Mouse (Mus musculus): ENCODE data around the gene Trpm6. TPM values are rescaled to one million over a fixed set of nuclear protein-coding genes. Genes with fewer than 3 reads are reported as not detected.

Trpm6 gene
- polyA plus RNA-seq, 1 experiment from 2014 or later, result 0.12 TPM

GRCm38 (mm10) chr19:18815170-18815569 is 65.4 kb downstream of the Trpm6 start:
- Histone ChIP-seq H3K4me1 (ENCODE audit: control insufficient read depth, insufficient read depth, low read length) (no peaks in the 10 kb centered on the region), H3K36me3 (ENCODE audit: control insufficient read depth, insufficient read depth, low read length) (no peaks in the 10 kb centered on the region), H3K9me3 (replicated peaks; ENCODE audit: control insufficient read depth, low read length) (no peaks in the 10 kb centered on the region), H3K27me3 (ENCODE audit: control insufficient read depth, insufficient read depth, low read length) (no peaks in the 10 kb centered on the region), H3K4me2 (ENCODE audit: low read depth, low read length) (no peak overlapping the region), H3K27ac (ENCODE audit: low read length) (no peak overlapping the region), H3K4me3 (replicated peaks; ENCODE audit: low read length) (no peak overlapping the region), H3K9ac (ENCODE audit: low read length) (no peak overlapping the region)
- WGBS, result 65% methylated on average over 13 of the region's 13 CpGs
- no peak for ATAC-seq (ENCODE audit: insufficient read depth, low FRiP score)

- no peak overlapping the region for H3K27ac ChIP-seq (ENCODE audit: low read length)
- no peak for ATAC-seq (ENCODE audit: insufficient read depth, low FRiP score)
- WGBS, result 82% methylated on average over 2 of the region's 2 CpGs
These were observed 67.6 kb downstream of the Trpm6 start for GRCm38 (mm10) chr19:18817425-18817824.

GRCm38 (mm10) chr19:18828601-18829000 is 78.8 kb downstream of the Trpm6 start:
- no peaks in the 10 kb centered on the region for H3K27me3 ChIP-seq (ENCODE audit: control insufficient read depth, insufficient read depth, low read length)
- no peaks in the 10 kb centered on the region for H3K36me3 ChIP-seq (ENCODE audit: control insufficient read depth, insufficient read depth, low read length)
- H3K4me1 ChIP-seq (ENCODE audit: control insufficient read depth, insufficient read depth, low read length), result no peaks in the 10 kb centered on the region
- no peak for ATAC-seq (ENCODE audit: insufficient read depth, low FRiP score)
- WGBS, result 82% methylated on average over 2 of the region's 2 CpGs
- no peaks in the 10 kb centered on the region for H3K9me3 ChIP-seq (replicated peaks; ENCODE audit: control insufficient read depth, low read length)
- no peak overlapping the region for H3K27ac ChIP-seq (ENCODE audit: low read length)
- no peak overlapping the region for H3K9ac ChIP-seq (ENCODE audit: low read length)
- no peak overlapping the region for H3K4me3 ChIP-seq (replicated peaks; ENCODE audit: low read length)
- H3K4me2 ChIP-seq (ENCODE audit: low read depth, low read length), result no peak overlapping the region

More at GRCm38 (mm10) chr19:18817425-18817824, 67.6 kb downstream of the Trpm6 start:
- no peak overlapping the region for H3K4me3 ChIP-seq (replicated peaks; ENCODE audit: low read length)
- no peaks in the 10 kb centered on the region for H3K27me3 ChIP-seq (ENCODE audit: control insufficient read depth, insufficient read depth, low read length)
- H3K9me3 ChIP-seq (replicated peaks; ENCODE audit: control insufficient read depth, low read length), result no peaks in the 10 kb centered on the region
- H3K4me1 ChIP-seq (ENCODE audit: control insufficient read depth, insufficient read depth, low read length), result no peaks in the 10 kb centered on the region
- H3K9ac ChIP-seq (ENCODE audit: low read length), result no peak overlapping the region
- no peaks in the 10 kb centered on the region for H3K36me3 ChIP-seq (ENCODE audit: control insufficient read depth, insufficient read depth, low read length)
- no peak overlapping the region for H3K4me2 ChIP-seq (ENCODE audit: low read depth, low read length)

- no peaks in the 10 kb centered on the region for H3K36me3 ChIP-seq (ENCODE audit: control insufficient read depth, insufficient read depth, low read length)
- H3K27ac ChIP-seq (ENCODE audit: low read length), result no peak overlapping the region
- H3K9ac ChIP-seq (ENCODE audit: low read length), result no peak overlapping the region
- H3K4me2 ChIP-seq (ENCODE audit: low read depth, low read length), result no peak overlapping the region
- H3K9me3 ChIP-seq (replicated peaks; ENCODE audit: control insufficient read depth, low read length), result no peaks in the 10 kb centered on the region
- H3K27me3 ChIP-seq (ENCODE audit: control insufficient read depth, insufficient read depth, low read length), result no peaks in the 10 kb centered on the region
- no peak for ATAC-seq (ENCODE audit: insufficient read depth, low FRiP score)
- 74% methylated on average over 3 of the region's 3 CpGs for WGBS
- no peak overlapping the region for H3K4me3 ChIP-seq (replicated peaks; ENCODE audit: low read length)
- no peaks in the 10 kb centered on the region for H3K4me1 ChIP-seq (ENCODE audit: control insufficient read depth, insufficient read depth, low read length)
These were observed 81.4 kb downstream of the Trpm6 start for GRCm38 (mm10) chr19:18831196-18831595.

- no peak overlapping the region for H3K4me2 ChIP-seq (ENCODE audit: low read depth, low read length)
- no peaks in the 10 kb centered on the region for H3K4me1 ChIP-seq (ENCODE audit: control insufficient read depth, insufficient read depth, low read length)
- H3K9me3 ChIP-seq (replicated peaks; ENCODE audit: control insufficient read depth, low read length), result no peaks in the 10 kb centered on the region
- no peak for ATAC-seq (ENCODE audit: insufficient read depth, low FRiP score)
- no peak overlapping the region for H3K9ac ChIP-seq (ENCODE audit: low read length)
- 10% methylated on average over 6 of the region's 6 CpGs for WGBS
- H3K27me3 ChIP-seq (ENCODE audit: control insufficient read depth, insufficient read depth, low read length), result no peaks in the 10 kb centered on the region
- no peak overlapping the region for H3K27ac ChIP-seq (ENCODE audit: low read length)
- H3K36me3 ChIP-seq (ENCODE audit: control insufficient read depth, insufficient read depth, low read length), result no peaks in the 10 kb centered on the region
- no peak overlapping the region for H3K4me3 ChIP-seq (replicated peaks; ENCODE audit: low read length)
These were observed 85.2 kb downstream of the Trpm6 start for GRCm38 (mm10) chr19:18834971-18835370.

GRCm38 (mm10) chr19:18841789-18842562 is 92.2 kb downstream of the Trpm6 start:
- Histone ChIP-seq H3K27me3 (ENCODE audit: control insufficient read depth, insufficient read depth, low read length) (no peaks in the 10 kb centered on the region), H3K27ac (ENCODE audit: low read length) (no peak overlapping the region), H3K36me3 (ENCODE audit: control insufficient read depth, insufficient read depth, low read length) (no peaks in the 10 kb centered on the region), H3K9me3 (replicated peaks; ENCODE audit: control insufficient read depth, low read length) (no peaks in the 10 kb centered on the region), H3K4me2 (ENCODE audit: low read depth, low read length) (no peak overlapping the region), H3K9ac (ENCODE audit: low read length) (no peak overlapping the region), H3K4me1 (ENCODE audit: control insufficient read depth, insufficient read depth, low read length) (no peaks in the 10 kb centered on the region), H3K4me3 (replicated peaks; ENCODE audit: low read length) (no peak overlapping the region)
- 62% methylated on average over 19 of the region's 19 CpGs for WGBS
- no peak for ATAC-seq (ENCODE audit: insufficient read depth, low FRiP score)

GRCm38 (mm10) chr19:18842626-18843025 is 92.8 kb downstream of the Trpm6 start:
- H3K4me2 ChIP-seq (ENCODE audit: low read depth, low read length), result no peak overlapping the region
- H3K9ac ChIP-seq (ENCODE audit: low read length), result no peak overlapping the region
- H3K27ac ChIP-seq (ENCODE audit: low read length), result no peak overlapping the region
- H3K9me3 ChIP-seq (replicated peaks; ENCODE audit: control insufficient read depth, low read length), result no peaks in the 10 kb centered on the region
- H3K4me3 ChIP-seq (replicated peaks; ENCODE audit: low read length), result no peak overlapping the region
- H3K27me3 ChIP-seq (ENCODE audit: control insufficient read depth, insufficient read depth, low read length), result no peaks in the 10 kb centered on the region
- WGBS, result 78% methylated on average over 11 of the region's 11 CpGs
- H3K4me1 ChIP-seq (ENCODE audit: control insufficient read depth, insufficient read depth, low read length), result no peaks in the 10 kb centered on the region
- H3K36me3 ChIP-seq (ENCODE audit: control insufficient read depth, insufficient read depth, low read length), result no peaks in the 10 kb centered on the region
- ATAC-seq (ENCODE audit: insufficient read depth, low FRiP score), result no peak

- WGBS, result 63% methylated on average over 4 of the region's 4 CpGs
- ATAC-seq (ENCODE audit: insufficient read depth, low FRiP score), result peak; percentile 62; the same call in 1 of the 2 replicates
- no peaks in the 10 kb centered on the region for H3K27me3 ChIP-seq (ENCODE audit: control insufficient read depth, insufficient read depth, low read length)
- no peak overlapping the region for H3K9ac ChIP-seq (ENCODE audit: low read length)
- H3K4me2 ChIP-seq (ENCODE audit: low read depth, low read length), result no peak overlapping the region
- H3K4me3 ChIP-seq (replicated peaks; ENCODE audit: low read length), result no peak overlapping the region
- peak overlapping the region; percentile 16; the same call in 1 of the 2 replicates for H3K27ac ChIP-seq (ENCODE audit: low read length)
- H3K9me3 ChIP-seq (replicated peaks; ENCODE audit: control insufficient read depth, low read length), result no peaks in the 10 kb centered on the region
- no peaks in the 10 kb centered on the region for H3K36me3 ChIP-seq (ENCODE audit: control insufficient read depth, insufficient read depth, low read length)
- no peaks in the 10 kb centered on the region for H3K4me1 ChIP-seq (ENCODE audit: control insufficient read depth, insufficient read depth, low read length)
These were observed 96.6 kb downstream of the Trpm6 start for GRCm38 (mm10) chr19:18846336-18846735.

- no peaks in the 10 kb centered on the region for H3K4me1 ChIP-seq (ENCODE audit: control insufficient read depth, insufficient read depth, low read length)
- no peak overlapping the region for H3K4me3 ChIP-seq (replicated peaks; ENCODE audit: low read length)
- no peak overlapping the region for H3K27ac ChIP-seq (ENCODE audit: low read length)
- H3K27me3 ChIP-seq (ENCODE audit: control insufficient read depth, insufficient read depth, low read length), result no peaks in the 10 kb centered on the region
- H3K36me3 ChIP-seq (ENCODE audit: control insufficient read depth, insufficient read depth, low read length), result no peaks in the 10 kb centered on the region
- WGBS, result 52% methylated on average over 4 of the region's 4 CpGs
- ATAC-seq (ENCODE audit: insufficient read depth, low FRiP score), result no peak
- no peak overlapping the region for H3K4me2 ChIP-seq (ENCODE audit: low read depth, low read length)
- H3K9me3 ChIP-seq (replicated peaks; ENCODE audit: control insufficient read depth, low read length), result no peaks in the 10 kb centered on the region
- H3K9ac ChIP-seq (ENCODE audit: low read length), result no peak overlapping the region
These were observed 118.5 kb downstream of the Trpm6 start for GRCm38 (mm10) chr19:18868311-18868710.
